Mouse (Mus musculus): Measurements from ENCODE around the gene Gm10203.
"Not testable (repeated sequence)": the region's sequence is repeated elsewhere in the genome, so short reads cannot be mapped to it uniquely, and the experiment has no call there.

The Gm10203 gene

GRCm38 (mm10) chr6:149129870-149130269 is at the start of gene Gm10203:
Gm10203 (plus strand) TSS chr6:149130170.
- DNase-seq (ENCODE audit: low spot score in 2 of 2) = not testable (repeated sequence)

- DNase-seq (ENCODE audit: low spot score in 2 of 2) = no peak
Measured at GRCm38 (mm10) chr6:149092406-149092805, 37.6 kb upstream of the Gm10203 start.

GRCm38 (mm10) chr6:149093465-149093864 is 36.5 kb upstream of the Gm10203 start:
- peak; percentile 43 to 61 for DNase-seq (ENCODE audit: low spot score in 2 of 2)

GRCm38 (mm10) chr6:149094555-149094954 is 35.4 kb upstream of the Gm10203 start:
- no peak for DNase-seq (ENCODE audit: low spot score in 2 of 2)

GRCm38 (mm10) chr6:149095389-149095788 is 34.6 kb upstream of the Gm10203 start:
- DNase-seq (ENCODE audit: low spot score in 2 of 2) = no peak

- DNase-seq (ENCODE audit: low spot score in 2 of 2) = no peak
Measured at GRCm38 (mm10) chr6:149096233-149096632, 33.7 kb upstream of the Gm10203 start.

GRCm38 (mm10) chr6:149097276-149097675 is 32.7 kb upstream of the Gm10203 start:
- no peak for DNase-seq (ENCODE audit: low spot score in 2 of 2)

- no peak for DNase-seq (ENCODE audit: low spot score in 2 of 2)
Measured at GRCm38 (mm10) chr6:149098993-149099392, 31.0 kb upstream of the Gm10203 start.

GRCm38 (mm10) chr6:149100174-149101075 is 29.5 kb upstream of the Gm10203 start:
- DNase-seq (ENCODE audit: low spot score in 2 of 2) = peak; percentile 55 to 58

- peak; percentile 85 to 86 for DNase-seq (ENCODE audit: low spot score in 2 of 2)
Measured at GRCm38 (mm10) chr6:149101076-149101942, 28.7 kb upstream of the Gm10203 start, which contains the start of gene Dennd5b. Dennd5b (minus strand) TSS chr6:149101680.

- DNase-seq (ENCODE audit: low spot score in 2 of 2) = peak in 1 of 2 experiments; percentile 82
Measured at GRCm38 (mm10) chr6:149101943-149102243, 28.1 kb upstream of the Gm10203 start.

GRCm38 (mm10) chr6:149103451-149103850 is 26.5 kb upstream of the Gm10203 start:
- DNase-seq (ENCODE audit: low spot score in 2 of 2) = no peak

GRCm38 (mm10) chr6:149107615-149108014 is 22.4 kb upstream of the Gm10203 start:
- no peak for DNase-seq (ENCODE audit: low spot score in 2 of 2)

- no peak for DNase-seq (ENCODE audit: low spot score in 2 of 2)
Measured at GRCm38 (mm10) chr6:149108909-149109308, 21.1 kb upstream of the Gm10203 start.

- no peak for DNase-seq (ENCODE audit: low spot score in 2 of 2)
Measured at GRCm38 (mm10) chr6:149116992-149117391, 13.0 kb upstream of the Gm10203 start.

GRCm38 (mm10) chr6:149118935-149119334 is 11.0 kb upstream of the Gm10203 start:
- DNase-seq (ENCODE audit: low spot score in 2 of 2) = peak; percentile 63 to 72

- peak; percentile 47 to 79 for DNase-seq (ENCODE audit: low spot score in 2 of 2)
Measured at GRCm38 (mm10) chr6:149119853-149120252, 10.1 kb upstream of the Gm10203 start.

GRCm38 (mm10) chr6:149123042-149123441 is 6.9 kb upstream of the Gm10203 start:
- no peak for DNase-seq (ENCODE audit: low spot score in 2 of 2)

- DNase-seq (ENCODE audit: low spot score in 2 of 2) = peak in 1 of 2 experiments; percentile 48
Measured at GRCm38 (mm10) chr6:149126675-149127074, 3.3 kb upstream of the Gm10203 start.

GRCm38 (mm10) chr6:149131111-149131510 is 1.1 kb downstream of the Gm10203 start:
- no peak for DNase-seq (ENCODE audit: low spot score in 2 of 2)

GRCm38 (mm10) chr6:149132311-149133077 is 2.5 kb downstream of the Gm10203 start:
- peak in 1 of 2 experiments; percentile 44 for DNase-seq (ENCODE audit: low spot score in 2 of 2)

Measured in heart, adult 9 months (tissue).